Comparison of ENCODE assay signal across 8 mouse cellular contexts in genomic region chr6:134947311-134948087, GRCm38 (mm10). TPM values are rescaled to one million over a fixed set of nuclear protein-coding genes. Genes with fewer than 3 reads are reported as not detected.
A peak's percentile ranks its signal among the peaks of the same experiment; 100 is the strongest.
DNase-seq lines count a peak whose midpoint lies in the region; ATAC-seq and TF ChIP-seq lines count a peak whose summit lies in the region.

No protein-coding gene starts in this region.

- DNase-seq in CD4-positive, CD25-positive, alpha-beta regulatory T cell, adult 2 months (ENCODE audit: low read depth, low spot score) = peak; percentile 89
- no peak for DNase-seq in Patski (ENCODE audit: low read depth, low spot score)
- peak; percentile 48 to 69 for DNase-seq in cerebellum, postnatal 4 days (ENCODE audit: low spot score in 2 of 2)
- DNase-seq in gastrocnemius, postnatal 4 days (ENCODE audit: low spot score in 2 of 2) = peak; percentile 35 to 69
- DNase-seq in kidney, postnatal 4 days = peak; percentile 80 to 86
- DNase-seq in lung, postnatal 10 days = peak; percentile 82
- peak; percentile 54 for DNase-seq in right cerebral cortex, postnatal 14 days
- peak; percentile 46 for DNase-seq in yolk sac, embryonic 10.5 days (ENCODE audit: low spot score)

- POLR2A ChIA-PET in Patski (lab: Charles Lee) = interaction anchor here (0.6 to 1.2 kb wide), 8 partner anchors 18 to 559 kb away, joined by 3 to 4 read pairs (median 3); no protein-coding TSS in a partner anchor

- no peak for ATAC-seq in Patski

- in situ Hi-C loops in Patski (cut with MboI; ENCODE audit: low pct_unique_long_range_greater_than_20kb) = loop anchor here (5.0 kb wide), 1 partner anchor 290 kb away; no protein-coding TSS in a partner anchor

- peak; percentile 86 for TF ChIP-seq CTCF in Patski (IDR thresholded peaks at IDR 0.05)

- CTCF ChIA-PET in Patski (lab: Charles Lee) = interaction anchor here (0.6 to 5.2 kb wide), 17 partner anchors 14 to 511 kb away, joined by 3 to 39 read pairs (median 3); partner anchors contain the start of gene Cdkn1b

- no peaks in the 10 kb centered on the region for H3K27me3 ChIP-seq in Patski

RNA-seq across cellular contexts. Expression of gene Cdkn1b, which starts 27.3 kb away (rescaled TPM):
- 76.0 TPM for polyA plus RNA-seq in Patski (2021)
- 10 to 100 TPM; 51.1 to 53.0 TPM for total RNA-seq in gastrocnemius, postnatal 4 days (2021)

RNA-seq across cellular contexts. Expression of gene Apold1, which starts 34.0 kb away (rescaled TPM):
- polyA plus RNA-seq in Patski (2021) = 0.23 TPM
- 1 to 10 TPM; 7.0 to 7.6 TPM for total RNA-seq in gastrocnemius, postnatal 4 days (2021)

RNA-seq across cellular contexts. Expression of gene Gpr19, which starts 49.1 kb away (rescaled TPM):
- polyA plus RNA-seq in Patski (2021) = 4.2 TPM
- 1 to 10 TPM; 4.9 to 7.7 TPM for total RNA-seq in gastrocnemius, postnatal 4 days (2021)
